Mouse (Mus musculus) liver, postnatal 0 days (tissue): ENCODE results near the gene Btbd19. TPM values are rescaled to one million over a fixed set of nuclear protein-coding genes. Genes with fewer than 3 reads are reported as not detected.

Source experiments
- ATAC-seq: fragments of 200-750 bp; cut with Nextera tagmentation; 2 replicates; pipeline ENCODE4 v1.8.0; 2017; ENCODE audit warnings: mild to moderate bottlenecking, moderate library complexity
- DNase-seq: peaks from one replicate; pipeline ENCODE4 v3.0.0-alpha.2; 2016
- H3K27ac ChIP-seq: fragments of 300-500 bp; sonication (generic); 2 replicates; pipeline ENCODE4 v1.5.1; 2014; ENCODE audit warnings: antibody characterized with exemption, moderate library complexity, mild to moderate bottlenecking, low read depth
- H3K27me3 ChIP-seq: fragments of 300-500 bp; sonication (generic); 2 replicates; pipeline ENCODE4 v1.6.1; 2014; ENCODE audit warnings: low read length, control low read depth, mixed read lengths; ENCODE audit not compliant: insufficient read depth
- H3K36me3 ChIP-seq: fragments of 300-500 bp; sonication (generic); replicated peaks from 2 replicates; pipeline ENCODE4 v1.6.1; 2014; ENCODE audit warnings: mild to moderate bottlenecking, control low read depth, low read length, moderate library complexity, mixed read lengths; ENCODE audit not compliant: insufficient read depth
- H3K4me1 ChIP-seq: fragments of 300-500 bp; sonication (generic); 2 replicates; pipeline ENCODE4 v1.6.1; 2014; ENCODE audit warnings: antibody characterized with exemption, mild to moderate bottlenecking, control low read depth; ENCODE audit not compliant: insufficient read depth
- H3K4me2 ChIP-seq: fragments of 300-500 bp; sonication (generic); 2 replicates; pipeline ENCODE4 v1.6.1; 2014; ENCODE audit warnings: low read depth, mild to moderate bottlenecking, low read length, moderate library complexity, mixed read lengths
- H3K4me3 ChIP-seq: fragments of 300-500 bp; sonication (generic); 2 replicates; pipeline ENCODE4 v1.5.1; 2014; ENCODE audit warnings: low read depth, low read length
- H3K9ac ChIP-seq: fragments of 300-500 bp; sonication (generic); replicated peaks from 2 replicates; pipeline ENCODE4 v1.6.1; 2014; ENCODE audit warnings: mild to moderate bottlenecking, moderate library complexity
- H3K9me3 ChIP-seq: fragments of 300-500 bp; sonication (generic); 2 replicates; pipeline ENCODE4 v1.6.1; 2016; ENCODE audit warnings: mild to moderate bottlenecking, control low read depth, low read length, mixed read lengths
- CTCF ChIP-seq: sonication (generic); IDR thresholded peaks from 2 replicates; pipeline ENCODE4 v1.5.1; 2016; ENCODE audit warnings: antibody characterized with exemption, low read depth
- EP300 ChIP-seq: IDR thresholded peaks from 2 replicates; pipeline ENCODE4 v1.6.1; 2016; ENCODE audit warnings: antibody characterized with exemption, low read depth, mild to moderate bottlenecking
- WGBS: fragments of 180-500 bp; shearing (Covaris S2); extraction: QIAGEN DNeasy Blood & Tissue Kit; methylation state at CpG from one replicate; pipeline ENCODE4 v1.1.7; 2014; ENCODE audit not compliant: insufficient replicate concordance; 5-methylcytosine and 5-hydroxymethylcytosine counted together
- polyA plus RNA-seq: library from polyadenylated mRNA; unstranded; fragments of >200 nt; fragmentation: Nextera tagmentation; extraction: Ambion mirVana; gene quantifications from 2 replicates; pipeline ENCODE4 v1.2.1, GENCODE M21; 2015

Gene Btbd19
- polyA plus RNA-seq, 1 experiment from 2014 or later, result 2.3 TPM

- no peak for ATAC-seq
- Histone ChIP-seq H3K9me3 (no peaks in the 10 kb centered on the region), H3K4me1 (no peaks in the 10 kb centered on the region), H3K9ac (no peak overlapping the region), H3K36me3 (no peaks in the 10 kb centered on the region), H3K4me2 (no peak overlapping the region), H3K27me3 (no peaks in the 10 kb centered on the region), H3K4me3 (no peak overlapping the region), H3K27ac (no peak overlapping the region)
- WGBS, result 78% methylated on average over 11 of the region's 11 CpGs
- TF ChIP-seq CTCF, result no peak
- TF ChIP-seq EP300, result no peak
- DNase-seq, result no peak
Observed at GRCm38 (mm10) chr4:117110985-117111384, 14.5 kb downstream of the Btbd19 start.

- no peak overlapping the region for H3K27ac ChIP-seq
- H3K4me3 ChIP-seq, result no peak overlapping the region
- no peak for ATAC-seq
- no peak overlapping the region for H3K9ac ChIP-seq
- TF ChIP-seq CTCF, result no peak
- TF ChIP-seq EP300, result no peak
- H3K9me3 ChIP-seq, result no peaks in the 10 kb centered on the region
- H3K4me1 ChIP-seq, result no peaks in the 10 kb centered on the region
- WGBS, result 85% methylated on average over 13 of the region's 13 CpGs
- no peak overlapping the region for H3K4me2 ChIP-seq
- DNase-seq, result no peak
- H3K36me3 ChIP-seq, result no peaks in the 10 kb centered on the region
- H3K27me3 ChIP-seq, result no peaks in the 10 kb centered on the region
Observed at GRCm38 (mm10) chr4:117110249-117110648, 15.3 kb downstream of the Btbd19 start.

- 93% methylated on average over 25 of the region's 25 CpGs for WGBS
- TF ChIP-seq EP300 (no peak), CTCF (no peak)
- no peak for DNase-seq
- Histone ChIP-seq H3K27me3 (no peaks in the 10 kb centered on the region), H3K4me1 (no peaks in the 10 kb centered on the region), H3K9ac (no peak overlapping the region), H3K27ac (no peak overlapping the region), H3K4me2 (no peak overlapping the region), H3K9me3 (no peaks in the 10 kb centered on the region), H3K4me3 (no peak overlapping the region), H3K36me3 (no peaks in the 10 kb centered on the region)
- ATAC-seq, result no peak
Observed at GRCm38 (mm10) chr4:117109330-117109729, 16.2 kb downstream of the Btbd19 start.

- Histone ChIP-seq H3K9ac (no peak overlapping the region), H3K4me3 (no peak overlapping the region), H3K9me3 (no peaks in the 10 kb centered on the region), H3K4me2 (no peak overlapping the region), H3K27ac (no peak overlapping the region), H3K27me3 (no peaks in the 10 kb centered on the region), H3K36me3 (no peaks in the 10 kb centered on the region), H3K4me1 (no peaks in the 10 kb centered on the region)
- TF ChIP-seq EP300, result no peak
- TF ChIP-seq CTCF, result no peak
- DNase-seq (no peak), ATAC-seq (no peak)
- WGBS, result 87% methylated on average over 6 of the region's 6 CpGs
Observed at GRCm38 (mm10) chr4:117108524-117108849, 17.0 kb downstream of the Btbd19 start.

GRCm38 (mm10) chr4:117107813-117108523 is 17.6 kb downstream of the Btbd19 start:
- no peak overlapping the region for H3K9ac ChIP-seq
- 79% methylated on average over 18 of the region's 18 CpGs for WGBS
- H3K4me2 ChIP-seq, result no peak overlapping the region
- H3K4me3 ChIP-seq, result no peak overlapping the region
- no peak for DNase-seq
- H3K4me1 ChIP-seq, result no peaks in the 10 kb centered on the region
- no peaks in the 10 kb centered on the region for H3K27me3 ChIP-seq
- ATAC-seq, result no peak
- H3K9me3 ChIP-seq, result no peaks in the 10 kb centered on the region
- H3K36me3 ChIP-seq, result no peaks in the 10 kb centered on the region
- H3K27ac ChIP-seq, result no peak overlapping the region
- TF ChIP-seq EP300 (no peak), CTCF (no peak)

- Histone ChIP-seq H3K9me3 (no peaks in the 10 kb centered on the region), H3K27ac (no peak overlapping the region), H3K4me2 (no peak overlapping the region), H3K4me3 (no peak overlapping the region), H3K4me1 (no peaks in the 10 kb centered on the region), H3K27me3 (no peaks in the 10 kb centered on the region), H3K36me3 (no peaks in the 10 kb centered on the region), H3K9ac (no peak overlapping the region)
- TF ChIP-seq EP300, result no peak
- TF ChIP-seq CTCF, result no peak
- DNase-seq, result no peak
- no peak for ATAC-seq
- 75% methylated on average over 10 of the region's 10 CpGs for WGBS
Observed at GRCm38 (mm10) chr4:117105127-117105526, 20.4 kb downstream of the Btbd19 start.
